Mouse (Mus musculus): ENCODE results near the gene Sds. TPM values are rescaled to one million over a fixed set of nuclear protein-coding genes. Genes with fewer than 3 reads are reported as not detected.

The Sds gene
- total RNA-seq, 2 experiments from 2014 or later = not detected

DNA sequence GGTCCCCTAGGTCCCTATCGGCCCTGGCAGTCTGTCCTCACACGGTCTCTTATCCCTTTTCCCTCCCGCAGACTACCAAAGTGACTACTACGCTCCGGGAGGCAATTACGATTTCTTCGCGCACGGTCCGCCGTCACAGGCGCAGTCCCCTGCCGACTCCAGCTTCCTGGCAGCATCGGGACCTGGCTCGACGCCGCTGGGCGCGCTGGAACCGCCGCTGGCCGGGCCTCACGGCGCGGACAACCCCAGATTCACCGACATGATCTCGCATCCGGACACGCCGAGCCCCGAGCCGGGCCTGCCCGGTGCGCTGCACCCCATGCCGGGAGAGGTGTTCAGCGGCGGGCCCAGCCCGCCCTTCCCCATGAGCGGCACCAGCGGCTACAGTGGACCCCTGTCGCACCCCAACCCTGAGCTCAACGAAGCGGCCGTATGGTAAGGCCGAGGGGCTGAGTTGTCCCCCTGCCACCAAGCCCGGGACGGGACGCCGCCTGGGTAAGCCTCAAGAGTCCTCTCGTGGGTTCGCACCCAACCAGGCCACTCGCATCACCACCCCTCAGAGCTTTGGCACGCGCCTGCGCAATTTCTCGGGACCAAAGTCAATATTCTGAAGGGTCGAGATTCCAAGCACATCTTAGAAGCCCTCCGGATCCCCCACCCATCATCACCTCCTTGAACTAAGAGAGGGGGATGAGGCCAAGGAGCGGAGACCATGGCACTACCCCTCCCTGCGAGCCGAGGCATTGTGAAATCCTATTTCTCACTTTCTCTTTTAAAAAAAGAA is 36.2 kb upstream of the Sds start:
- no peak for DNase-seq

DNA sequence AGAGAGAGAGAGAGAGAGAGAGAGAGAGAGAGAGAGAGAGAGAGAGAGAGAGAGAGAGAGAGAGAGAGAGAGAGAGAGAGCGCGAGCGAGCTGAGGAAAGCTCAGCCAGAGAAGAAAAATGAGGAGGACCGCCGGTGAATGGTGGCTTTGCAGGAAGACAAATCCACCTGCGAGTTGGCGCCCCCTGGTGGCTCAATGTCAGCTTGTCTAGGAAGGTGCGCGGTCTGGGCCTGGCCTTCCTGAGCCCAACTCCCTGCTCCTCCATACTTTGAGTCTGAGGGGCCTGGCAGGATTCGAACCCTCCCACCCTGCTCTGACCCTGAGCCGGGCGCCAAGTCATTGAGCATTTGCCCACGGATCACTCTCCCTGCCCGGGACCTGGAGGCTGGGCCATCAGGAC is 35.6 kb upstream of the Sds start:
- DNase-seq = peak; percentile 55

DNA sequence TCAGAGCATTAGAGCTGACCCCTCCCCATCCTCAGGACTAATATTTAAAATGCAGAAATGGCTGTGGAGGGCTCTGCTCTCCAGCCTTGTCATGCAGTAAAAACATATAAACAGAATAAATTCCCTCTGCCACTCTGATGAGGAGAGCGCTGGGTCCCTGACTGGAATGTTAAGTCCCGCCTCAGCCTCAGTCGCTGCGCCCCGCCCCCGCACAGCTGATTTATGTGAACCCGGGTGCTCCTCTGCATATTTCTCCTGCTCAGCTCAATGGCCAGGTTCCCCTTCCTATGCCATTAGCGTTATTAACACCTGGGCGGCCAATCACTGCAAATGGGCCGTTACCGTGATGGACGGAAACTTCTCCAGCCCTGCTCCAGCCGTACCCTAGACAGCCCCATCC is 29.0 kb upstream of the Sds start:
- DNase-seq = no peak

- no peak for DNase-seq
These were observed 21.5 kb upstream of the Sds start for GRCm38 (mm10) chr5:120454756-120455337.

GRCm38 (mm10) chr5:120456253-120456652 is 20.1 kb upstream of the Sds start:
- no peak for DNase-seq

- DNase-seq = no peak
These were observed 19.3 kb upstream of the Sds start for GRCm38 (mm10) chr5:120456841-120457554.

GRCm38 (mm10) chr5:120457628-120458027 is 18.7 kb upstream of the Sds start:
- DNase-seq = no peak

DNA sequence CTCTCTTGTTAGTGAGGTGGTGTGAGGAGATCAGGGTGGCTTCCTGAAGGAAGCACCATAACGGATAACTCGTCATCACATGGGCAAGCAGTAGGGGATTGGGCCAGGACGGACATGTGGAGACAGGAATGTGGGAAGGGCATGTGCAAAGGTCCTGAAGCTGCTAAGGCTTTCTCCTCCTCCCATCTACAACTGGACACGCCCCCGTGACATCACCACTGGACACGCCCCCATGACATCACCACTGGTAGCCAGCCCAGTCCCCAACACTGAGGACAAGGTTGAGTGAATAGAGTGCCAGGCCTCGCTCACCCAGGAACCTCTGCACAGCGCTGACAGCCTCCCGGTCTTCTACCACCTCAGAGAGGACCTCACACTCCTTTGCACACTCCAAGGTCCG is 17.2 kb upstream of the Sds start:
- DNase-seq = no peak

GRCm38 (mm10) chr5:120461902-120462301 is 14.4 kb upstream of the Sds start:
- DNase-seq = no peak

DNA sequence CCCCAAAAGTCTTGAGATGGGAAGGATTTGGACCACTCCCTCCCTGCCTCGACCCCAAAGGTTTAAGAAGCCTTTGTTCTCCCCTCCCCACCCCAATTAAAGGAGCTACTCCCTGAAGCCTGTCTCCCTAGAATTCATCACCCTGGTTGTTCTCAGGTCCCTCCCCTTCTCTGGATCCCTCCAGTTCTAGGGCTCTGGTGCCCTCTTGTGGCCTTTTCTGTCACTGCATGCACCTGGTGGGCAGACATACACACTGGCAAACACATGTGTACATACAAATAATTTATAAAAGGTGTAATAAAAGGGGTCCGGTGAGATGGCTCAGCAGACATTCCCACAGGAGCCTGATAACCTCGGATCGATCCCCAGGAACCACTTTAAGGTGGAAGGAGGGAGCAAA is 12.0 kb upstream of the Sds start:
- no peak for DNase-seq

- DNase-seq = no peak
These were observed 11.3 kb upstream of the Sds start for GRCm38 (mm10) chr5:120465062-120465461.

DNA sequence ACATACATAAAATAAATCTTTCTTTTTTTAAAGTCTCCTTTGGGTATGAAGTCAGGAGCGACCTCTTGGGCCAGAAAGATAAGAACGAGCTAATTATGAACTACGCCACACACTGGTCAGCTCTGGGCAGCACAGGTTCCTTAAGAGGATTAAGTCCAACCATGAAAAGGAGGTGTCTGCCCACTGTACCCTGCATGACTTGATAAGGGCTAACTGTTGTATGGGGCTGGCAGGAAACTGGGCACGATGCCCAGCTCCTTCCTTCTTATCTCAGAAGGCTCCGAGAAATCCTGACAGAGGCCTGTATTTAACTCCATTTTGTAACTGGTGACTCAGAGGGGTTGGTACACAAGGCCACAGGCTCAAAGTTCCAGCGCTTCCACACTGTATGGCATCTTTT is 10.5 kb upstream of the Sds start:
- DNase-seq = no peak

- no peak for DNase-seq
These were observed 9.3 kb upstream of the Sds start for GRCm38 (mm10) chr5:120467026-120467425.

GRCm38 (mm10) chr5:120468336-120468735 is 8.0 kb upstream of the Sds start:
- DNase-seq = no peak

DNA sequence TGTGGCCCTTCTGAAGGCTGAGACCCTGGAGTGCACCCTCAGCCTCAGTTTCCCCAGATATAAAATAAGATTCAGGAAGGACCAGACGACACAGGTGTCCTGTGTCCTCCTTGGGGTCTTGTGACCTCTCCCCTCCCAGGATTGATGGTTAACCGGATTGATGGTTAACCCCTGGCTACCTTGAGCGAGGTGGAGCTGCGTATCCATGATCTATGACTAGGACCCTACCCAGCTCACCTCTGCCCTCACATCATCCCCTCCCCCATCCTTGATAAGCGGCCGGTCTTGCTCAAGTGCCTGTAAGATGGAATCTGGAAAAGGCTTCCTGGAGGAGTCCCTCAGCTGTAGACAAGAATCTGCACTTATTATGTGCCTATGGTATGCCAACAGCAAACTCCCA is 7.5 kb upstream of the Sds start:
- DNase-seq = no peak

DNA sequence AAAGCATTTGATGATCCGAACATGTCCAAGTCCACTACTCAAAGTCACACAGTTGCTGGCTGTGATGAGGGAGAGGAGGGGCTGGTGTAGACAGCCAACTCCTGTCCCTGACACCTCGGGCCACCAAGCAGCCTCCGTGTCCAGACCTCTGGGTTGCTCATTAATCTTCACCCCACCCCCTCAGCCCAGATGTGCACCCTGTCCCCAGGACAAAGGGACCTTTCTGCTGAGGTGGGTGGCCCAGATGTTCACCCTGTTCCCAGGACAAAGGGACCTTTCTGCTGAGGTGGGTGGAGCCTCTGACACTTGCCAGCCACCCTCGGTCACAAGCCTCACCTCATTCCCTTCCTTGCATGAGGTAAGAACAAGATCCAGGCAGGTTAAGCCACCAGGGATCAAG is 4.8 kb upstream of the Sds start:
- DNase-seq = no peak

- DNase-seq = no peak
These were observed 3.6 kb upstream of the Sds start, which contains the start of gene Sdsl for GRCm38 (mm10) chr5:120472770-120473169. Gene Sdsl, minus strand, starts transcription at chr5:120472810.

DNA sequence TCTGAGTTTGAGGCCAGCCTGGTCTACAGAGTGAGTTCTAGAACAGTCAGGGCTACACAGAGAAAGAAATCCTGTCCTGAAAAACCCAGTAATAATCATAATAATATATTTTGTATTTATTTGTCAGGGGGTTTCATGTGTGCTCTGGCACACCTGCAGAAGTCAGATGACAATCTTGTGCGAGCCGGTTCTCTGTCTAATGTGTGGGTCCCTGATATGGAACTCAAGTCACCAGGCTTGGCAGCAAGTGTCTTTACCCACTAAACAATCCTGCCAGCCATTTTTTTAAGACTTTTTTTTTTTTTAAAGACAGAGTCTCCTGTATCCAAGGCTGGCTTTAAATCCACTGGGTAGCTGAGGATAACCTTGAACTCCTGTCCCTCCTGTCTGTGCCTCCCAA is 3.0 kb upstream of the Sds start:
- DNase-seq = no peak

GRCm38 (mm10) chr5:120475861-120476260 is 465 bp upstream of the Sds start:
- no peak for DNase-seq

DNA sequence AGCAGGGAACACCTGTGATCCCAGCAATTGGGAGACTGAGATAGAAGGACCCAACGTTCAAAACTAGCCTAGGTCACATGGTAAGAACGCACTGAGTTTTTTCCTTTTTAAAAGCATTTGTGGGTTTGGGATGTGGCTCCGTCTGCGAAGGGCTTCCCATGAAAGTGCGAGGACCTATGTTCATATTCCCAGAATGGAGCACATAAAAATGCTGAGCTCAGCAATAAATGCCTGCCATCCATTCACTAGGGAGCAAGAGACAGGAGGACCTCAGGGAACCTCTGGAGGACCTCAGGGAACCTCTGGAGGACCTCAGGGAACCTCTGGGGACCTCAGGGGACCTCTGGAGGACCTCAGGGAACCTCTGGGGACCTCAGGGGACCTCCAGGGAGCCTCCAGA is 1.7 kb downstream of the Sds start:
- no peak for DNase-seq

DNA sequence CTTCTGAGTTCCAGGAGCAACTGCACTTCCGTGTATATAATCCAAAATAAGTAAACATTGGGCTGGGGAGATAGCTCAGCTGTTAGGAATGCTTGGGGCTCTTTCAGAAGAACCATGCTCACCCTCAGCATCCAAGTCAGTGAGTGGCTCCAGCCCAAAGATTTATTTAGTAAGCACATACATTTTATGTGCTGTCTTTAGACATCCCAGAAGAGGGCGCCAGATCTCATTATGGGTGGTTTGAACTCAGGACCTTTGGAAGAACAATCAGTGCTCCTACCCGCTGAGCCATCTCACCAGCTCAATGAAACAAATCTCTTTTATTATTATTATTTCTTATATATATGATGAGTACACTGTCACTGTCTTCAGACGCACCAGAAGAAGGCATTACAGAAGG is 3.2 kb downstream of the Sds start:
- no peak for DNase-seq

- DNase-seq = no peak
These were observed 4.9 kb downstream of the Sds start for GRCm38 (mm10) chr5:120481205-120481604.

- no peak for DNase-seq
These were observed 7.1 kb downstream of the Sds start for GRCm38 (mm10) chr5:120483399-120483798.

DNA sequence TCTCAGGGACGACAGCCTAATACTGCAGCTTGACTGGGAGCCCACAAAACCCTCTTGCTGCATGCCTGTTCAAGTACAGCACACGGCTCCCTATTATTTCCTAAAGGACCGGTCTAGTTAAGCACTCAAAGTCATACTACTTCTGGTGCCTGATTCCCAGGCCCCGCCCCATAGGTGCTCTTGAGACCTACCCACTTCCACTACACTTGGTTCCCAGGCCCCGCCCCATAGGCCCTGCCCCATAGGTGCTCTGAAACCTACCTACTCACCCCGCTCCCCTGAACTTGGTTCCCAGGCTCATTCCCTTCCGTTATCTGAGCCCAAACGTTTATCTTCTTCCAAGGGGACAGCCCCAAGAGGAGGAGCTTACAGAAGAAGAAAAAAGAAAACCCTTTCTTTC is 11.5 kb downstream of the Sds start:
- DNase-seq = no peak

All from gastrocnemius, postnatal 25 days (tissue).